Mouse (Mus musculus) lung, adult 2 months (tissue): Measurements from ENCODE around the gene Tmem11. TPM values are rescaled to one million over a fixed set of nuclear protein-coding genes. Genes with fewer than 3 reads are reported as not detected.
A peak's percentile ranks its signal among the peaks of the same experiment; 100 is the strongest.

Experiments
- DNase-seq: peaks from one replicate; pipeline ENCODE4 v3.0.0; 2022
- H3K4me1 ChIP-seq: fragments of 200-500 bp; 2 replicates; pipeline ENCODE4 v1.6.1; 2011; ENCODE audit warnings: low read length; ENCODE audit not compliant: control insufficient read depth, insufficient read depth
- H3K4me3 ChIP-seq: fragments of 200-500 bp; replicated peaks from 2 replicates; pipeline ENCODE3; 2011; ENCODE audit warnings: low read depth, mild to moderate bottlenecking, control low read depth, low read length; ENCODE audit errors: extremely low read depth
- CTCF ChIP-seq: fragments of 200-500 bp; IDR thresholded peaks from 2 replicates; pipeline ENCODE4 v1.5.1; 2011; ENCODE audit warnings: mild to moderate bottlenecking, low read length, control low read depth; ENCODE audit not compliant: insufficient read depth
- POLR2A ChIP-seq: fragments of 200-500 bp; IDR thresholded peaks from 2 replicates; pipeline ENCODE4 v1.6.1; 2011; ENCODE audit warnings: low read depth, mild to moderate bottlenecking, control low read depth, low read length, borderline replicate concordance; ENCODE audit errors: extremely low read depth
- WGBS: fragments of 180-500 bp; shearing (Covaris S2); methylation state at CpG from one replicate; pipeline ENCODE4 v1.1.7; 2018; 5-methylcytosine and 5-hydroxymethylcytosine counted together
- polyA plus RNA-seq: library from polyadenylated mRNA; depleted of rRNA; stranded (reverse); fragments of >200 nt; gene quantifications from 2 replicates; pipeline ENCODE4 v1.2.3, GENCODE M21; 2012

Gene Tmem11
- polyA plus RNA-seq, 1 experiment = 63.4 TPM

DNA sequence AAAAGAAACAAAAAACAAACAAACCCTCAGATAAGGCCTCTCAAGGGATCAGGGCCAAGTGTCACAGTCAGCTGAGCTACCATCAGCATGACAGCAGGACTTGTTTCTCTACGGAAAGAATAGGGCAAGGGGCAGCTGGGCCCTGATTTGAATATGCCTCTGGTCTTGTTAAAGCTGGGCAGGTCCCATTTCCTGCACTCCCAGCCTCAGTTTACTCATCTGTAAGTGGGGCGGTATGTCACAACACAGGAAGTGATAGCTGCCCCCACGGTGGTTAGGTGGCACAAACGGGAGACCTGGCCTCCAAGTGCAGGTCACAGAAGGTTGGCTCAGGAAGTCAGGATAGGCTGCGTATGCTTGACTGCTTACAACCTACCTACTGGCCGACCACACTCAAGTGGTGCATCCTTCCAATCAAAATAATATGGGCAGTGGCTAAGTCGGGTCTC lies 33.5 kb upstream of the Tmem11 start:
- DNase-seq = no peak
- Histone ChIP-seq H3K4me3 (peak overlapping the region; percentile 74), H3K4me1 (peaks cover 16% of the 10 kb centered on the region)
- WGBS = 16% methylated on average over 7 of the region's 7 CpGs
- TF ChIP-seq CTCF = no peak
- TF ChIP-seq POLR2A = no peak

DNA sequence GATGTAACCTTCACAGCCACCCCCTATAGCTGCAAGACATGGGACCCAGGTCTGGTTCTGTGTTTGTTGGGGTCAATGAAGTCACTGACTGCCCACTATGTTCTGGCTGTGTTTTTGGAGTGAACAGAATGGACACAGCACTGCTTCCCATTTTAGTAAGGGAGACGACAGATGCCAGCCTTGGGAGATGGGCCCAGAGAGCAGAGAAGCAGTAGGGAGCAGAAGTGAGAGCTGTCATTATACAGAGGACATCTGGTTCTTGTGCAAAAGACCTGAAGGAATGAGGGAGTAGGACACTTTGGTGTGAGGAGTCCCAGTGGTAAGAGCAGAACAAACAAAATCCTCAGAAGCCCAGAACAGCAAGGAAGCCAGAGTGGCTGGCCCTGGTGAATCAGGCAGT lies 30.6 kb upstream of the Tmem11 start:
- WGBS = 61% methylated on average over 1 of the region's 1 CpGs
- Histone ChIP-seq H3K4me1 (peaks cover 16% of the 10 kb centered on the region), H3K4me3 (no peak overlapping the region)
- no peak for DNase-seq
- no peak for TF ChIP-seq CTCF
- TF ChIP-seq POLR2A = no peak

DNA sequence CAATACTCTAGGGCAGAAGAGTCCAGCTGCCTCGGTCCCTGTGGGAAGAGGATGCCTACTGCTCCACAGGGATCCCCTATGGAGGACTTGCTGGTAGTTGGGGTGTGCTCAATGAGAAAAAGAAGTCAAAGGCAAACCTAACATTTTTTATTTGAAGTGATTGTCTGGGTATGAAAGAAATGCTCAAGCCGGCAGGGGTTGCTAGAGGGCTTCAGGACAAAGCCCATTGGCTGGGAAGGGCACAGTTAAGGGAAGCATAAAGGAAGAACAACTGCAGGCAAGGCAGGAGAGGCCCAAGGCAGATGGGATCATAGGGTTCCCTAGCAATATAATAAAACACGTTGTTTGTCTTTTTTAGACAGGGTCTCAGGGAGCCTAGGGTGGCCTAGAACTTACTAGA lies 29.0 kb upstream of the Tmem11 start:
- Histone ChIP-seq H3K4me1 (peaks cover 16% of the 10 kb centered on the region), H3K4me3 (no peak overlapping the region)
- WGBS = 71% methylated on average over 3 of the region's 3 CpGs
- no peak for TF ChIP-seq CTCF
- TF ChIP-seq POLR2A = no peak
- DNase-seq = no peak

DNA sequence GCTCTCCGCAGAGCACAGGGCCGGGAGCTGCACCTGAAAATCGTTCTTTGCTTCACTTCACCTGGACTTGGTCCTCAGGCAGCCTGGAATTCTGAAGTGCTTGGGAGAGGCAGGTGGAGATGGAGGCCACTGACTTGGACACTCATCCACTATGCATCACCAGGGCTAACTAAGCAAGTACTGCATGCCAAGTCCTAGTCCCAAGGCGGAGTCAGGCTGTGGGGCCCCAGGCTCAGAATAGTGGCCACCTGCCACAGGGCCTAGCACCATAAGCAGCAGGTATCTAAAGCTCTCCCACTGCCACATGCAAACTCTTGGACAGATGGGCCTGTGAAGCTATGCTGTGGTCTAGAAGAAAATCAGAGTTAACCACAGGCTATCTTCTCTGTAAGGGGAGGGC lies 27.4 kb upstream of the Tmem11 start:
- TF ChIP-seq CTCF (no peak), POLR2A (no peak)
- no peak for DNase-seq
- Histone ChIP-seq H3K4me1 (peaks cover 4% of the 10 kb centered on the region), H3K4me3 (no peak overlapping the region)
- WGBS = 84% methylated on average over 4 of the region's 4 CpGs

DNA sequence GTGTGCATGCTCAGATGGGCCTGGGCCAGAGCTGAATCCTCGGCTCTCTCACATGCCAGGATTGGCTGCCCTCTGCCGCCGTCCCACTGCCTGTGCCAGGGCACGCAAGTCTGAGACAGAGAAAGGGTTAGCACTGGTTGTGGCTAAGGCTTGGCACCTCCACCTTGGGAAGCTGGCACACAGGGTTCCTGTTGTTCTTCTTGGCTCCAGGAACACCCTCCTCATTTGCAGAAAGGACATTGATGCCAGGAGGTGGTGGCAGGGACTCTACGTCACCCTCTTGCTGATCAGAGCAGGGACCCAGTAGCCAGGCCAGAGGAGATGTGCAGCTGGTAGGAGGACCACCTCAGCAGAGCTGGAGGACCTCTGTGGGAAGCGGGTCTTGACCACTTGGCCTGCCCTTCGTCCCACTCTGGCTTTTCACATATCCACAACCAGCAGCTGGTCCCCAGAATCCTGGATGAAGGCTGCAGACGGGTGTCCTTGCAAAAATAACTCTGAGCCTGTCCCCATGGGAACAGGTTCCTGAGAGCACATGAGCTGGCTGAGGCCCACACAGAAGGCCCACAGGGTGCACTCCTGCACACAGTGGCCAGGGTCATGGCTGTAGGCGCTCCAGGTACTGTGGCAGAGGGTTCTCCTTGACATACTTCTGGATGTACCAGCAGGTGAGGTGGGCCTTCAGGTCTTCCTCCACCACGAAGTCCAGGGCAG lies 26.5 kb upstream of the Tmem11 start:
- Histone ChIP-seq H3K4me1 (peaks cover 4% of the 10 kb centered on the region), H3K4me3 (no peak overlapping the region)
- no peak for DNase-seq
- TF ChIP-seq CTCF = no peak
- no peak for TF ChIP-seq POLR2A
- WGBS = 87% methylated on average over 10 of the region's 10 CpGs

DNA sequence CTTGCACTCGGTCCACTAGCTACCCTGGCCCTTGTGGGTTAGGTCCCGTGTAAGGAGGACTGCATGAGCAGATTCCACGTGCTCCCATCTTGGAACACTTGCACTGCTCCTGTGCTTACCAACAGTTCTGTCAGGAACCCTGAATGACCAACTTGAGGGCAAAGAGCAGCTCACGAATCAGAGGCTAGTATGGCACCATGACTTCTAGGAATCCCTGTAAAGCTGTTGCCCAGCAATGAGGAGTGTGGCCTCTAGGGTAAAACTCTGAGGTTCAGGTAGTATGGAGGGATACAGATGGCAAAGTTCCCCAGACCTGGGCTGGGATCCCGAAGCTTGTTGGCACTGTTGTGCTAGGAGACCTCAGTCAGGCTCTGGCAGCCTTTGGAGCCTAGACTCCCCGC lies 24.6 kb upstream of the Tmem11 start:
- Histone ChIP-seq H3K4me3 (no peak overlapping the region), H3K4me1 (no peaks in the 10 kb centered on the region)
- no peak for DNase-seq
- 88% methylated on average over 6 of the region's 6 CpGs for WGBS
- TF ChIP-seq CTCF (no peak), POLR2A (no peak)

DNA sequence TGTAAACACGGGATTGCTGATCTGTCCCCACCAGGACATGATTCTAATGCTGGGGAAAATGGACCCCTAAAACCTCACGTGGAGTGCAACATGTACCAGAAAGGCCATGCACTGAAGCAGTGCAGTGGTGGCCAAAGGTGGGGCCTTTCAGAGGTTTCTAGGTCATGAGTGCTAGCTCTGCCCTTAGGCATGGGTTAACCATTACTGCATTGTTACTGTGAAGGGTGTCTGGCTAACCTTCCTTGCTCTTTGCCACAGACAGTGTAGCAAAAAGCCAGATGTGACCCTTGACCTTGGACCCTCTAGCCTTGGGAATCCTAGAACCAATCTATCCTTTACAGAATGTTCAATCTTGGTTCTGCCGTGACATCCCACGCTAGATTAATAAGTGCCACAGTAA lies 23.4 kb upstream of the Tmem11 start:
- Histone ChIP-seq H3K4me1 (no peaks in the 10 kb centered on the region), H3K4me3 (no peak overlapping the region)
- no peak for DNase-seq
- 64% methylated on average over 4 of the region's 4 CpGs for WGBS
- no peak for TF ChIP-seq POLR2A

DNA sequence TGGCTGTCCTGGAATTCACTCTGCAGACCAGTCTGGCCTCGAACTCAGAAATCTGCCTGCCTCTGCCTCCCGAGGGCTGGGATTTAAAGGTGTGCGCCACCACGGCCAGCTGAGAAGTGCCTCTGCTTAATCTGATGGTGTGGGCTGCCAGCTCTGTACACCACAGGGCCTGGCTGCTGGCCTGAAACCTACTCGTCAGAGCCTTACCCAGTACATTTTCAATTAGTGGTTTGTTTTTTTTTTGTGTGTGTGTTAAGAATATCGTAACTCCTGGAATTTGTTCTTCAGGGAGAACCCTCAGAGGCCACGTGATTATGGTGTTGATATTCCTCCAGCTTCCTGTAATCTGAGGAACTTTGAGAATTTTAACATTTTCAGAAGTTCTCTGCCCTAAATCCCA lies 22.9 kb upstream of the Tmem11 start:
- no peaks in the 10 kb centered on the region for H3K4me1 ChIP-seq
- 65% methylated on average over 7 of the region's 7 CpGs for WGBS
- H3K4me3 ChIP-seq = no peak overlapping the region
- no peak for TF ChIP-seq POLR2A
- DNase-seq = no peak

DNA sequence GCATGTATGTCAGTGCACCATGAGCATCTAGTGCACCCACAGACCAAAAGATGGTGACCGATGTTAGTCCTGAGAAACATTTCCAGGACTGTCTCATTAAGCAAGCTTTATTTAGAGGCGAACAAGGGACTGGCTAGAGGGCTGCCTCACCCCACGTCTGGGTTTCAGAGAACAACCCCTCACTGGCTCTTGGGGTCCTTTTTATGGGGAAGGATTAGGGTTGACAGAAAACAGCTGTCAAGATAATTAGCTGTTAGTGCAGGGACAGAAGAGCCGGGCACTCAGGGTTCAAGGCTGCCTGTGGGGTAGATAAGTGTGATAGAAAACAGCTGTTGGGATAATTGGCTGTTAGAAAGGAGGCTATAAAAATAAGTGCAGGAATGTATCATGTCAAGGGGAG lies 16.8 kb upstream of the Tmem11 start:
- TF ChIP-seq CTCF = no peak
- no peak for TF ChIP-seq POLR2A
- WGBS = 31% methylated on average over 4 of the region's 4 CpGs
- no peaks in the 10 kb centered on the region for H3K4me1 ChIP-seq
- DNase-seq = no peak
- no peak overlapping the region for H3K4me3 ChIP-seq

DNA sequence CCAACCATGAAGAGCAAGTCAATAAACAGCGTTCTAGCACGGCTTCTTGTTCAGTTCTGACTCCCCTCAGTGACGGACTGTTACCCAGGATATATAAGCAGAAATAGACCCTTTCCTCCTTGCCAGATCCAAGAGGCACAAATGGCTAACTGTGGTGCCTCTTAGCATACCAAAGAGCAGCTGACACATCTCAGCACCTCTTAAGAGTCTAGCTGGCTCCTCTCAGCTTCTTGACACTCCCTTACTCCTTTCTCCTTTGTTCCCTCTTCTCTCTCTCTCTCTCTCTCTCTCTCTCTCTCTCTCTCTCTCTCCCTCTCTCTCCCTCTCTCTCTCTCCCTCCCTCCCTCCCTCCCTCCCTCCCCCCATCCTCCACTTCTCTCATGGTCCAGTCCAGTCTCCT lies 11.7 kb upstream of the Tmem11 start:
- WGBS = 51% methylated on average over 3 of the region's 3 CpGs
- TF ChIP-seq POLR2A (no peak), CTCF (no peak)
- Histone ChIP-seq H3K4me3 (peak overlapping the region; percentile 1), H3K4me1 (no peaks in the 10 kb centered on the region; the same call in 1 of the 2 replicates)
- DNase-seq = no peak

DNA sequence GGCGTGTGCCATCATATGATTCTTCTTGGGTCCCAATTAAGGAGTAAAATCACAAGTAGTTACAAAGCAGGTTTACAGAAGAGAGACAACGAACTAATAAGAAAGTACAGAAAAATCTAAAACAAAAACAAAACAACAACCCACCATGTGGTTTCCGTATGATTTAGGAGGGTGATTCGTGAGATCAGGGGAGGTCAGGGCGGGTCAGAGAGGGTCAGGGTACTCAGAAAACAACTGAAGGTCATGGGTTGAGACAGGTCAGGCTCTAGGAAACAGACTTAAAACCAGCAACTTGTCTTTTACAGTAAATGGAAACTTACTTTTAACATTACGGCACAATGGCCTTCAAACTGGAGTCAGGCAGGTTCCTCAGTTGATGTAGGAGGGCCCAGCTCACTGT lies 11.2 kb upstream of the Tmem11 start:
- H3K4me1 ChIP-seq = no peaks in the 10 kb centered on the region; the same call in 1 of the 2 replicates
- H3K4me3 ChIP-seq = peak overlapping the region; percentile 1
- TF ChIP-seq CTCF = no peak
- no peak for DNase-seq
- WGBS = 56% methylated on average over 6 of the region's 6 CpGs
